Mouse (Mus musculus): ENCODE measurements at regions not wholly inside any gene's neighbourhood (a gene's known extent, or its start where the extent isn't known, plus 50 kb on each side); places are given as distances from the start of the nearest gene placed in this dataset.

- no peak for TF ChIP-seq CTCF (conservative IDR thresholded peaks at IDR 0.05; ENCODE audit: low read length)
- no peak for TF ChIP-seq NANOG (IDR thresholded peaks at IDR 0.05; ENCODE audit: borderline replicate concordance, low read length)
- TF ChIP-seq POU5F1 (IDR thresholded peaks at IDR 0.05; ENCODE audit: borderline replicate concordance, low read length) = no peak
Observed at GRCm38 (mm10) chr16:77851206-77852065, 249.5 kb upstream of the Gm11146 start.

Data from E14TG2a.4 (cell line).